Mouse (Mus musculus) testis, postnatal 10 days (tissue): ENCODE data around the gene Map3k12.
A peak's percentile ranks its signal among the peaks of the same experiment; 100 is the strongest.

Source experiments
- DNase-seq: peaks from one replicate; pipeline ENCODE4 v3.0.0; 2021; ENCODE audit warnings: low spot score

Gene Map3k12

DNA sequence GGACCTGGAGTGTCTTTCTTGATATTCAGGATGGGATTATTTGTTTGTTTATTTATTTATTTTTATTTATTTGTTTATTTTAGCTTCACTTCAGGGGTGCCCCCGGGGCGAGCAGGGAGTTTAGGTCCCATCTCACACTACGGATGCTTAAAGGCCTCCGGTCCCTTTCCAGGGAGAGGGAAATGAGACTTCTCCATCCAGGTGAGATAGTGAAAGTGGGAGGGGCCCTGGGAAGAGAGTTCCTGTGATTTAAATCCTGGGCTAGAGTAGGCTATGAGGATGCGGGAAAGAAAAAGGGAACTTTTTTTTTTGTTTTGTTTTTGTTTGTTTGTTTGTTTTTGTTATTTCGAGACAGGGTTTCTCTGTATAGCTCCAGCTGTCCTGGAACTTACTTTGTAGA lies 57.5 kb downstream of the Map3k12 start:
- no peak for DNase-seq

DNA sequence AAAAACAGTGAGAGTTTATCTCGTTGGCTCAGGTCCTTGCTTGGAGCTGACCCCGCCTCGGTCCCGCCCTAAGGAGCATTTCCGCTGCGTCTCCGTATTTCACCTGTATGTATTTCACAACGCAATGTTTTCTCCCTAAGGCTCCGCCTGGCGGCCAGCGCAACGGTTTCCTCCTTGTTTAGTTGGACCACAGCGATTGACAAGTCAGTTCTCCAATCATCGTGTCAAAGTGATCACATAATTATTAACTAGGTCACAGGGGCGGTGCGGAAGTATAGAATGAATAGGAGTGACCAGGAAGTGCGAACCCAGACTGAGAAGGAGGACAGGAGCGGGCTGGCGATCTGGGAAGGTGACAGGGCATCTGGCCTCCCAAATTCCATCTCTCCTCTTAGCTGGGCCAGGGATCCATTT lies 58.0 kb downstream of the Map3k12 start, which contains the start of gene Prr13:
Gene Prr13, plus strand, starts transcription at position 125 of the 414 bp plus-strand sequence.
- DNase-seq: peak; percentile 83

GRCm38 (mm10) chr15:102458050-102458736 lies 58.7 kb downstream of the Map3k12 start:
- DNase-seq: no peak

GRCm38 (mm10) chr15:102455993-102456392 lies 60.9 kb downstream of the Map3k12 start:
- DNase-seq: peak; percentile 76

GRCm38 (mm10) chr15:102451666-102452430 lies 65.0 kb downstream of the Map3k12 start:
- DNase-seq: no peak

GRCm38 (mm10) chr15:102450928-102451327 lies 65.9 kb downstream of the Map3k12 start:
- no peak for DNase-seq

DNA sequence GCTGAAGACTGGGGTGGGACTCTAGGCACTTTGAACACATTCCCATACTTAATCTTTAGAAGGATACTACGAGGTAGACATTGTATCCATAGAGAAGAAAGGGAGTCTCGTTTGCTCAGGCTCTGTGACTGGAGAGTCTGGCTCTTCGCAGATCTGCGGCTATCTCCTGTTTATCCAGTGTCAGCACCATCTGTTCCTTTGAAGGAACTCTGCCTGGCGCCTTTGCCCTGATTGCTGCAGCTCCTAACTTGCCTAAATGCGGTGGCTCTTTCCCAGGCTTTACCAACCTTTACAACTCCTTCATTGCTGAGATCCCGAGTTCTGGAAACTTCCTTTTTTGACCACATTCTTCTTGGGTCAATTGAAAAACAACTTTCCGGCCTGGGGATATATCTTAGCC lies 67.5 kb downstream of the Map3k12 start:
- peak; percentile 51 for DNase-seq
